Mouse (Mus musculus) cerebellum, adult 11-12 months (tissue): Measurements from ENCODE around the gene Rpp25.

ENCODE experiments used
- DNase-seq: peaks from one replicate; pipeline ENCODE4 v3.0.0; 2022

Gene Rpp25

GRCm38 (mm10) chr9:57521056-57521911 lies 17.5 kb downstream of the Rpp25 start, which contains the start of gene Cox5a:
Gene Cox5a (plus strand): TSS chr9:57521274.
- peak; percentile 96 for DNase-seq

- no peak for DNase-seq
Measured at GRCm38 (mm10) chr9:57522114-57522860, 18.5 kb downstream of the Rpp25 start.

GRCm38 (mm10) chr9:57522861-57523246 lies 19.0 kb downstream of the Rpp25 start:
- DNase-seq: no peak

- no peak for DNase-seq
Measured at GRCm38 (mm10) chr9:57523754-57524153, 19.9 kb downstream of the Rpp25 start.

- DNase-seq: no peak
Measured at GRCm38 (mm10) chr9:57524439-57524838, 20.6 kb downstream of the Rpp25 start.

GRCm38 (mm10) chr9:57525516-57525915 lies 21.7 kb downstream of the Rpp25 start:
- no peak for DNase-seq

- no peak for DNase-seq
Measured at GRCm38 (mm10) chr9:57526435-57526834, 22.6 kb downstream of the Rpp25 start.

- no peak for DNase-seq
Measured at GRCm38 (mm10) chr9:57531946-57532345, 28.1 kb downstream of the Rpp25 start.

GRCm38 (mm10) chr9:57536362-57536761 lies 32.5 kb downstream of the Rpp25 start:
- no peak for DNase-seq

- peak; percentile 92 for DNase-seq
Measured at GRCm38 (mm10) chr9:57537044-57537727, 33.4 kb downstream of the Rpp25 start, which contains the start of gene Fam219b. Gene Fam219b (plus strand): TSS chr9:57537528.

- DNase-seq: no peak
Measured at GRCm38 (mm10) chr9:57537728-57538181, 33.9 kb downstream of the Rpp25 start.

GRCm38 (mm10) chr9:57539550-57539949 lies 35.7 kb downstream of the Rpp25 start:
- DNase-seq: no peak

- no peak for DNase-seq
Measured at GRCm38 (mm10) chr9:57541312-57541711, 37.5 kb downstream of the Rpp25 start.

- no peak for DNase-seq
Measured at GRCm38 (mm10) chr9:57543951-57544350, 40.1 kb downstream of the Rpp25 start.

GRCm38 (mm10) chr9:57547287-57547686 lies 43.5 kb downstream of the Rpp25 start:
- peak; percentile 72 for DNase-seq

GRCm38 (mm10) chr9:57547869-57548268 lies 44.0 kb downstream of the Rpp25 start:
- no peak for DNase-seq

- peak; percentile 61 for DNase-seq
Measured at GRCm38 (mm10) chr9:57549186-57549585, 45.4 kb downstream of the Rpp25 start.

- no peak for DNase-seq
Measured at GRCm38 (mm10) chr9:57550126-57550862, 46.5 kb downstream of the Rpp25 start.

- peak; percentile 60 for DNase-seq
Measured at GRCm38 (mm10) chr9:57552139-57552887, 48.5 kb downstream of the Rpp25 start, which contains the start of gene Mpi. Gene Mpi (minus strand): TSS chr9:57552763.

- no peak for DNase-seq
Measured at GRCm38 (mm10) chr9:57553119-57553518, 49.3 kb downstream of the Rpp25 start.

GRCm38 (mm10) chr9:57554753-57555152 lies 50.9 kb downstream of the Rpp25 start:
- no peak for DNase-seq
